10 mouse cellular contexts compared by ENCODE assay signal in genomic region chr4:146457720-146458119, GRCm38 (mm10). TPM values are rescaled to one million over a fixed set of nuclear protein-coding genes. Genes with fewer than 3 reads are reported as not detected.
DNase-seq lines count a peak whose midpoint lies in the region; ATAC-seq and TF ChIP-seq lines count a peak whose summit lies in the region.
"Had no signal": no experiment of that assay in that cellular context is flagged by ENCODE, and none has a peak within 500 bp of the region (broad histone marks: within the 10 kb centered on the region; RNA-seq: fewer than 3 reads in every experiment).

No protein-coding gene starts in this region.

- no peaks in the 10 kb centered on the region for H3K36me3 ChIP-seq in kidney, embryonic 14.5 days (ENCODE audit: control insufficient read depth, insufficient read depth, low read length)
- H3K36me3 ChIP-seq in ES-E14 (ENCODE audit: control insufficient read depth, insufficient read depth, low read length, poor library complexity, severe bottlenecking): peaks cover 6% of the 10 kb centered on the region; the same call in 1 of the 2 replicates
- no peaks in the 10 kb centered on the region for H3K36me3 ChIP-seq in liver, embryonic 16.5 days (ENCODE audit: control insufficient read depth, insufficient read depth)
- H3K36me3 ChIP-seq: stomach, embryonic 15.5 days had no signal

- no peak overlapping the region for H3K27ac ChIP-seq in kidney, embryonic 14.5 days (ENCODE audit: low read depth, low read length)
- H3K27ac ChIP-seq in ES-E14 (ENCODE audit: insufficient read depth, low read depth, low read length, poor library complexity, severe bottlenecking): no peak overlapping the region
- no peak overlapping the region for H3K27ac ChIP-seq in liver, embryonic 16.5 days (ENCODE audit: low read length)
- H3K27ac ChIP-seq: stomach, embryonic 15.5 days had no signal

- no peak overlapping the region for H3K9ac ChIP-seq in kidney, embryonic 14.5 days (ENCODE audit: low read depth, low read length)
- H3K9ac ChIP-seq in ES-E14 (ENCODE audit: insufficient read depth, low read depth, low read length, poor library complexity, severe bottlenecking): no peak overlapping the region
- H3K9ac ChIP-seq in liver, embryonic 16.5 days (ENCODE audit: low read depth, low read length): no peak overlapping the region
- H3K9ac ChIP-seq: stomach, embryonic 15.5 days had no signal

- in situ Hi-C loops in ES-E14 (cut with MboI; ENCODE audit: low sequenced_read_pairs in 2 of 2, unreplicated experiment in 2 of 2): no loop called here

- ATAC-seq in kidney, embryonic 14.5 days (ENCODE audit: low FRiP score, low TSS enrichment): peak; percentile 32; the same call in 1 of the 2 replicates
- 0 out of 2 replicates have a peak, but pooled peaks have one; percentile 7 for ATAC-seq in common myeloid progenitor, adult 5-6 weeks (replicated peaks; ENCODE audit: low read depth, poor library complexity, severe bottlenecking)
- ATAC-seq in liver, embryonic 16.5 days (ENCODE audit: low read depth): peak; percentile 12; the same call in 1 of the 2 replicates
- ATAC-seq in inflammation-experienced regulatory T-cells, adult 6 months: no peak

- H3K4me2 ChIP-seq in kidney, embryonic 14.5 days (replicated peaks; ENCODE audit: low read depth, low read length): no peak overlapping the region
- no peak overlapping the region for H3K4me2 ChIP-seq in liver, embryonic 16.5 days (ENCODE audit: low read depth, low read length)
- H3K4me2 ChIP-seq: stomach, embryonic 15.5 days had no signal

- no peaks in the 10 kb centered on the region for H3K27me3 ChIP-seq in kidney, embryonic 14.5 days (ENCODE audit: control insufficient read depth, insufficient read depth, low read length)
- H3K27me3 ChIP-seq in liver, embryonic 16.5 days (ENCODE audit: control insufficient read depth, insufficient read depth, low read depth, low read length): no peaks in the 10 kb centered on the region
- H3K27me3 ChIP-seq: stomach, embryonic 15.5 days had no signal

- WGBS in kidney, embryonic 14.5 days: 74% methylated on average over 1 of the region's 1 CpGs
- whole genome bisulfite sequencing in liver, embryonic 16.5 days (ENCODE audit: insufficient replicate concordance): 46% methylated on average over 1 of the region's 1 CpGs

- DNase-seq in kidney, postnatal 14 days: no peak
- no peak for DNase-seq in ES-E14 (ENCODE audit: low read depth, low spot score)
- no peak for DNase-seq in frontal cortex, postnatal 10 days (ENCODE audit: low spot score in 2 of 2)
- DNase-seq: adrenal gland, postnatal 36 days; cerebellum, adult 9-11 months had no signal

- peaks cover 49% of the 10 kb centered on the region for H3K9me3 ChIP-seq in kidney, embryonic 14.5 days (ENCODE audit: control insufficient read depth, low read length)
- no peaks in the 10 kb centered on the region for H3K9me3 ChIP-seq in ES-E14 (ENCODE audit: control insufficient read depth, insufficient read depth, low read depth, low read length)
- H3K9me3 ChIP-seq in liver, embryonic 16.5 days (replicated peaks; ENCODE audit: control insufficient read depth, low read length): peaks cover 12% of the 10 kb centered on the region; the same call in 1 of the 2 replicates

- no peak overlapping the region for H3K4me3 ChIP-seq in kidney, embryonic 14.5 days (ENCODE audit: low read length)
- H3K4me3 ChIP-seq in ES-E14 (ENCODE audit: insufficient read depth in 1 of 2, low read depth in 1 of 2, low read length in 2 of 2, poor library complexity in 1 of 2, severe bottlenecking in 1 of 2): no peak overlapping the region
- H3K4me3 ChIP-seq in liver, embryonic 16.5 days (ENCODE audit: low read depth, low read length): no peak overlapping the region
- H3K4me3 ChIP-seq: stomach, embryonic 15.5 days had no signal

- H3K4me1 ChIP-seq in kidney, embryonic 14.5 days (ENCODE audit: control insufficient read depth, insufficient read depth, low read length): no peaks in the 10 kb centered on the region
- peaks cover 0 to 12% of the 10 kb centered on the region in 2 experiments; a peak in 2 of 4 replicates for H3K4me1 ChIP-seq in ES-E14 (ENCODE audit: control insufficient read depth in 2 of 2, insufficient read depth in 2 of 2, low read length in 2 of 2, poor library complexity in 1 of 2)
- H3K4me1 ChIP-seq in liver, embryonic 16.5 days (ENCODE audit: control insufficient read depth, low read depth, low read length): no peaks in the 10 kb centered on the region
- H3K4me1 ChIP-seq: stomach, embryonic 15.5 days had no signal

TF ChIP-seq in ES-E14, 5 proteins besides CTCF, POLR2A, EP300 and RAD21:
- TF ChIP-seq ZNF384 (IDR thresholded peaks at IDR 0.05; ENCODE audit: low read depth, low read length) (no peak), ZC3H11A (IDR thresholded peaks at IDR 0.05; ENCODE audit: borderline replicate concordance, low read depth, low read length) (0 out of 2 replicates have a peak, but pooled peaks have one; percentile 1)

RNA-seq across cellular contexts. Expression of gene Zfp992, which starts 8.9 kb away (rescaled TPM):
- 5.1 and 6.7 TPM in 2 replicates for polyA plus RNA-seq in kidney, embryonic 14.5 days (2014; fragmentation: Nextera tagmentation; extraction: Ambion mirVana)
- total RNA-seq in ES-E14 (2012; rRNA removed): 51.3 and 57.6 TPM in 2 replicates
- 11.4 and 19.5 TPM in 2 replicates for total RNA-seq in common myeloid progenitor, adult 5-6 weeks (2017)
- polyA plus RNA-seq in liver, embryonic 16.5 days (2015; fragmentation: Nextera tagmentation; extraction: Ambion mirVana): 1.5 and 1.6 TPM in 2 replicates
- 1 to 10 TPM; 2.8 to 4.0 (median 3.0) TPM for polyA plus RNA-seq in inflammation-experienced regulatory T-cells, adult 6 months (2017; shearing (Covaris generic))

RNA-seq across cellular contexts. Expression of gene Zfp981, which starts 44.1 kb away (rescaled TPM):
- 0.13 TPM in 1 of 2 replicates, not detected in the other for polyA plus RNA-seq in kidney, embryonic 14.5 days (2014; fragmentation: Nextera tagmentation; extraction: Ambion mirVana)
- total RNA-seq in ES-E14 (2012; rRNA removed): 136 and 150 TPM in 2 replicates
- not detected in 2 replicates for total RNA-seq in common myeloid progenitor, adult 5-6 weeks (2017)
- 0.02 TPM in 1 of 2 replicates, not detected in the other for polyA plus RNA-seq in liver, embryonic 16.5 days (2015; fragmentation: Nextera tagmentation; extraction: Ambion mirVana)
- polyA plus RNA-seq in inflammation-experienced regulatory T-cells, adult 6 months (2017; shearing (Covaris generic)): under 1 TPM in 2 of 3 experiments, not detected in 1; 0.20 to 0.40 TPM
- polyA plus RNA-seq: stomach, embryonic 15.5 days had no signal
